Mouse (Mus musculus) activated CD4-positive, CD25-positive, alpha-beta regulatory T cell (primary cell): ENCODE results near the gene Krtap22-2. TPM values are rescaled to one million over a fixed set of nuclear protein-coding genes. Genes with fewer than 3 reads are reported as not detected.

ENCODE experiments used
- polyA plus RNA-seq, 2 experiments: library from polyadenylated mRNA; unstranded; fragments of 100-300 nt; shearing (Covaris generic); gene quantifications; one replicate each; pipeline ENCODE4 v1.2.1; 2017

Krtap22-2 gene
- polyA plus RNA-seq, result not detected

DNA sequence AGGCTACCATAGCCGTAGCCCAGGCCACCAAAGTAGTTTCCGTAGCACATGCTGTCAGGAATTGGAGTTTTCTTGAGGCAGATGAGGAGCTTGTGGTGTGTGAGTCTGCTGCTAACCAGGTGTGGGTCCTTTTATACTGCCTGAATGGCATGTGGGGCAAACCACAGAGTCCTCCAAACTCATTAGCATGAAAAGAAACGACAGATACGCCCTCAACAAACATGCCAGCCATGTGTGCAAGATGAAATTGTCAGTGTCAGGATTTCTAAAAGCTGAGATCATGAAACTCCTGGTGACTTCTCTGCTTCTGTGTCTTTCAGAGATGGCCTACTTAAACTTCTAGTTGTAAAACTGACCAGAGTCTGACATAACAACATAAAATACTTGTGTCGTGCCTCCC lies at the start of gene Krtap22-2:
Krtap22-2 (minus strand) TSS at position 101 of the 400 bp plus-strand sequence.

DNA sequence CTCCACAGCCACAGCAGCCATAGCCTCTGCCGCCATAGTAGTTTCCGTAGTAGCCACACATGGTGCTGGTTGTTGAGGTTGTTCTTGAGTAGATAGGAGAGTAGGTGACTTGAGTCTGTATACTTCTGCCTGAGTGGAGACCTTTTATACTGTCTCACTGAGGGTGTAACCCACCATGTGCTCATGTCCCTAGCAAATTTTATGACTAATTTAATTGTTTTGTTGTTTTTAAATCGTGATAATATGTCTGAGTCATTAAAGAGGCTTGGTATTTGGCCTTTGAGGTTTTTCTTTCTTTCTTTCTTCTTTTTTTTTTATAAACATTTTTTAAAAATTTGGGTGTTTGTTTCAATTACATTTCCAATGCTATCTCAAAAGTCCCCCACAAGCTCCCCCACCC lies 37.2 kb upstream of the Krtap22-2 start, which contains the start of gene Krtap6-5:
Krtap6-5 (minus strand) TSS at position 101 of the 400 bp plus-strand sequence.

DNA sequence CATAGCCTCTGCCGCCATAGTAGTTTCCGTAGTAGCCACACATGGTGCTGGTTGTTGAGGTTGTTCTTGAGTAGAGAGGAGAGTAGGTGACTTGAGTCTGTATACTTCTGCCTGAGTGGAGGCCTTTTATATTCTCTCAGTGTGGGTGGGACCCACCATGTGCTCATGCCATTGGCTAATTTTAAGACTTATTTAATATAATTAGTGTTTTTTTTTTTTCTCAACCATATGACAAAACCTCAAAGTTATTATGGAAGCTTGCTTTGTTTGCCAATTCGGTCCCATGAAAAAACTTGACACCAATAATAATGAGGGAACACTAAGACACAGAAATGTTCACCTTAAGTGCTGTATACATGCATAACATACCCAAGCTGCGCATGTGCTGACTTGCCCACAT lies 30.8 kb upstream of the Krtap22-2 start, which contains the start of gene Gm10228:
Gm10228 (minus strand) TSS at position 101 of the 400 bp plus-strand sequence.

DNA sequence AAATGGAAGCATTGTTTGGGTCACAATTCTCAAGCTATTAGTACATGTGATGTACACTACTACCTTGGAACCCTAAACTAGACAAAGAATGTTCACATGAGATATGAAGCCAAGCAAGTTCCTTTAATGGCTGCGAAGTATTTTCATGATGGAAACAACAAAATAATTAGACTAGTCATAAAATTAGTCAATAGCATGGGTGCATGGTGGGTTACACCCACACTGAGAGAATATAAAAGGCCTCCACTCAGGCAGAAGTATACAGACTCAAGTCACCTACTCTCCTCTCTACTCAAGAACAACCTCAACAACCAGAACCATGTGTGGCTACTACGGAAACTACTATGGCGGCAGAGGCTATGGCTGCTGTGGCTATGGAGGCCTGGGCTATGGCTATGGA lies 20.8 kb upstream of the Krtap22-2 start, which contains the start of gene Krtap6-1:
Krtap6-1 (plus strand) TSS at position 301 of the 400 bp plus-strand sequence.

DNA sequence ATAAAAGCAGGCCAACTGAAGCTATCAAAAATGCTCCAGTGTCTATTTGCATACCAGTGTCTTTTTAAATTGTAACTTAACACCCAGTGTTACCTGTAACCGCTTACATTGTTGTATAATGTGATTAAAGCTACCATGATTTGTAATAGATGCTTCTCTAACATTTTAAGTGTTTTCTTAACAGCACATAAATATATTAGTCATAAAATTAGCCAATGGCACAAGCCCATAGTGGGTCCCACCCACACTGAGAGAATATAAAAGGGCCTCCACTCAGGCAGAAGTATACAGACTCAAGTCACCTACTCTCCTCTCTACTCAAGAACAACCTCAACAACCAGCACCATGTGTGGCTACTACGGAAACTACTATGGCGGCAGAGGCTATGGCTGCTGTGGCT lies 4.4 kb upstream of the Krtap22-2 start, which contains the start of gene Gm10229:
Gm10229 (plus strand) TSS at position 301 of the 400 bp plus-strand sequence.

DNA sequence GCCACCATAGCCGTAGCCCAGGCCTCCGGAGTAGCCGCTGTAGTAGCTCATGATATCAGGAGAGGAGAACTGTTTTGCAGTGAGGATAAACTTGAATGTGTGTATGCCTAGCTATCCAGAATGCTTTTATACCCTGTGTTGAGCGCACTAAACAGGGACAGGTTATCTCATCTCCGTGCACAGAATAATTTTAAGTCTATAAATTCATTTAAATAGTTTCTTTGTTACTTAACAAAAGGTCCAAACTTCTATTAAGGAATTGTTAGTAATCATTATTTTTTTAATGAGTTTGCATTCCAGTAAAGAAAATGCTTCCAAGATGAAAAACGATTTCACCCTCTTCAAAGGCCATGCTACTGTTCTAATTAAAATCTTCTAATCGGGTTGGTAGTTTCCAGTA lies 47.8 kb downstream of the Krtap22-2 start, which contains the start of gene Krtap16-3:
Krtap16-3 (minus strand) TSS at position 101 of the 400 bp plus-strand sequence.

Other genes starting within 250 kb of the Krtap22-2 start
- gene 2310057N15Rik, start 236.6 kb downstream of the Krtap22-2 start, polyA plus RNA-seq, result not detected
- gene Gm5965, start 232.9 kb downstream of the Krtap22-2 start, polyA plus RNA-seq, result not detected
- gene Gm20741, start 198.5 kb downstream of the Krtap22-2 start, polyA plus RNA-seq, result not detected
- gene Krtap15, start 190.5 kb downstream of the Krtap22-2 start, polyA plus RNA-seq, result not detected
- gene Krtap14, start 184.6 kb downstream of the Krtap22-2 start, polyA plus RNA-seq, result not detected
- gene Krtap19-1, start 141.3 kb downstream of the Krtap22-2 start, polyA plus RNA-seq, result not detected
- gene Krtap19-2, start 136.5 kb downstream of the Krtap22-2 start, polyA plus RNA-seq, result not detected
- gene Krtap19-3, start 132.7 kb downstream of the Krtap22-2 start, polyA plus RNA-seq, result not detected
- not detected for gene Krtap19-4, start 125.7 kb downstream of the Krtap22-2 start, polyA plus RNA-seq
- gene Krtap19-5, start 114.3 kb downstream of the Krtap22-2 start, polyA plus RNA-seq, result not detected
- not detected for gene Krtap19-9b, start 78.5 kb downstream of the Krtap22-2 start, polyA plus RNA-seq
- gene Krtap16-3, start 47.9 kb downstream of the Krtap22-2 start, polyA plus RNA-seq, result not detected
- gene Gm10229, start 4.5 kb upstream of the Krtap22-2 start, polyA plus RNA-seq, result not detected
- not detected for gene Krtap6-1, start 20.9 kb upstream of the Krtap22-2 start, polyA plus RNA-seq
- gene Gm10228, start 30.7 kb upstream of the Krtap22-2 start, polyA plus RNA-seq, result not detected
- gene Krtap6-5, start 37.1 kb upstream of the Krtap22-2 start, polyA plus RNA-seq, result not detected
- not detected for gene 1110025L11Rik, start 53.2 kb upstream of the Krtap22-2 start, polyA plus RNA-seq
- not detected for gene Krtap6-3, start 73.3 kb upstream of the Krtap22-2 start, polyA plus RNA-seq
- not detected for gene Gm6358, start 130.1 kb upstream of the Krtap22-2 start, polyA plus RNA-seq
- not detected for gene Gm10061, start 140.3 kb upstream of the Krtap22-2 start, polyA plus RNA-seq
- gene Gm9789, start 147.2 kb upstream of the Krtap22-2 start, polyA plus RNA-seq, result not detected
- not detected for gene Gm7735, start 158.7 kb upstream of the Krtap22-2 start, polyA plus RNA-seq
- gene 1110057P08Rik, start 164.0 kb upstream of the Krtap22-2 start, polyA plus RNA-seq, result not detected
- not detected for gene Krtap20-2, start 195.1 kb upstream of the Krtap22-2 start, polyA plus RNA-seq